In the genomic region with DNA sequence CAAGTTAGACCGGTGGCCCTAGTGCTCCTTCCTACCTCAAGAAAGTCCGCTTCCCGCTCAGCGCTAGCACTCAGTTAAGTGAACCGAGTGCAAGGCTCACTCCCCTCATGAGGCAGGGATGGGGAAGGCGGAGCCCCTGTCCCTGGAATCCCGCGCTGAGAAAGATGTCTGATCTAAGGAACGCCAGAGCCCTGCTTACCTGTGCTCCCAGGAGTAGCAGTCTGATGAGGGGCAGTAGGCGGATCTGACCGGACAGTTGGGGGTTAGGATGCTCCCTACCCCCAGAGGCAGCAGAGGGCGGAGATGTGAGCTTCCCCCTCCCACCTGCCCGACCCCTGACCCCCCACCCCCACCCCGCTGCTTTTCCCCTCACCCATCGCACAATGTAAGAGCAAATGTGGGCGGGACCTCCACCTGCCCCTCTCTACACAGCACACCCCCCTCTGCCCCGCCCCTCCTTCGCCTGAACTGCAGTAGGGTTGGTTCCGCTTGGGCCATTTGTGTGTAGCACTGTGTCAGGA, we compare ENCODE assay signal across 26 mouse cellular contexts. TPM values are rescaled to one million over a fixed set of nuclear protein-coding genes. Genes with fewer than 3 reads are reported as not detected.
DNase-seq lines count a peak whose midpoint lies in the region; ATAC-seq lines count a peak whose summit lies in the region.
"Had no signal": no experiment of that assay in that cellular context is flagged by ENCODE, and none has a peak within 500 bp of the region (broad histone marks: within the 10 kb centered on the region; RNA-seq: fewer than 3 reads in every experiment).

Gene Eras, minus strand, starts transcription at position 338 of the 521 bp plus-strand sequence.

- H3K4me1 ChIP-seq in forebrain, embryonic 11.5 days (replicated peaks; ENCODE audit: control insufficient read depth, insufficient read depth, low read length) = no peaks in the 10 kb centered on the region
- H3K4me1 ChIP-seq in forebrain, embryonic 15.5 days = no peaks in the 10 kb centered on the region
- peaks cover under 1% of the 10 kb centered on the region for H3K4me1 ChIP-seq in hindbrain, embryonic 13.5 days (replicated peaks)
- 0 out of 2 replicates have a peak, but pooled peaks cover 2% of the 10 kb centered on the region for H3K4me1 ChIP-seq in hindbrain, embryonic 14.5 days (replicated peaks; ENCODE audit: control insufficient read depth, insufficient read depth, low read length)
- peaks cover under 1% of the 10 kb centered on the region; the same call in 1 of the 2 replicates for H3K4me1 ChIP-seq in neural tube, embryonic 13.5 days (replicated peaks)
- H3K4me1 ChIP-seq: embryonic facial prominence, embryonic 15.5 days; forebrain, embryonic 13.5 days; limb, embryonic 10.5 days; liver, embryonic 12.5 days; lung, embryonic 15.5 days; stomach, embryonic 15.5 days had no signal

- H3K9me3 ChIP-seq in forebrain, embryonic 11.5 days (ENCODE audit: control insufficient read depth, low read length) = no peaks in the 10 kb centered on the region
- H3K9me3 ChIP-seq in forebrain, embryonic 15.5 days = no peaks in the 10 kb centered on the region
- no peaks in the 10 kb centered on the region; the same call in 1 of the 2 replicates for H3K9me3 ChIP-seq in hindbrain, embryonic 13.5 days
- no peaks in the 10 kb centered on the region for H3K9me3 ChIP-seq in hindbrain, embryonic 14.5 days (ENCODE audit: control insufficient read depth, low read length)
- no peaks in the 10 kb centered on the region for H3K9me3 ChIP-seq in neural tube, embryonic 13.5 days
- H3K9me3 ChIP-seq: embryonic facial prominence, embryonic 15.5 days; forebrain, embryonic 13.5 days; liver, embryonic 12.5 days; lung, embryonic 15.5 days; stomach, embryonic 15.5 days had no signal

- 18% methylated on average over 17 of the region's 19 CpGs for WGBS in forebrain, embryonic 11.5 days
- WGBS in forebrain, embryonic 15.5 days = 25% methylated on average over 19 of the region's 19 CpGs
- WGBS in hindbrain, embryonic 13.5 days = 23% methylated on average over 19 of the region's 19 CpGs
- 12% methylated on average over 18 of the region's 19 CpGs for WGBS in hindbrain, embryonic 14.5 days
- 22% methylated on average over 18 of the region's 19 CpGs for WGBS in neural tube, embryonic 13.5 days

- peaks cover 4% of the 10 kb centered on the region; the same call in 1 of the 2 replicates for H3K27me3 ChIP-seq in forebrain, embryonic 11.5 days (ENCODE audit: control insufficient read depth, insufficient read depth, low read length)
- no peaks in the 10 kb centered on the region for H3K27me3 ChIP-seq in forebrain, embryonic 15.5 days
- peaks cover 38% of the 10 kb centered on the region for H3K27me3 ChIP-seq in hindbrain, embryonic 13.5 days
- H3K27me3 ChIP-seq in hindbrain, embryonic 14.5 days (ENCODE audit: control insufficient read depth, insufficient read depth, low read length) = 0 out of 2 replicates have a peak, but pooled peaks cover 13% of the 10 kb centered on the region
- H3K27me3 ChIP-seq in neural tube, embryonic 13.5 days = peaks cover 49% of the 10 kb centered on the region
- H3K27me3 ChIP-seq: CH12.LX had no signal

- DNase-seq in forebrain, embryonic 11.5 days (ENCODE audit: low spot score) = no peak
- no peak for DNase-seq in hindbrain, embryonic 14.5 days (ENCODE audit: low spot score)
- no peak for DNase-seq in neural tube, embryonic 10.5 days (ENCODE audit: extremely low spot score, low spot score)
- no peak for DNase-seq in left cerebral cortex, postnatal 4 days
- no peak for DNase-seq in frontal cortex, adult 2 months (ENCODE audit: extremely low spot score in 1 of 2, low spot score in 1 of 2)
- DNase-seq: cerebellum, adult 2 months; gastrocnemius, adult 2 months; heart, adult 11 months; kidney, postnatal 36 days; right cerebral cortex, adult 18-20 months; spleen, adult 18-20 months; thymus, postnatal 36 days had no signal

- intact Hi-C loops in left cerebral cortex, postnatal 4 days (cut with DNase I) = no loop called here

- no peak within 1 kb of the TSS for H3K4me3 ChIP-seq in forebrain, embryonic 11.5 days (ENCODE audit: low read depth, low read length)
- no peak within 1 kb of the TSS for H3K4me3 ChIP-seq in forebrain, embryonic 15.5 days
- no peak within 1 kb of the TSS for H3K4me3 ChIP-seq in hindbrain, embryonic 13.5 days
- H3K4me3 ChIP-seq in hindbrain, embryonic 14.5 days (replicated peaks; ENCODE audit: low read length) = no peak within 1 kb of the TSS
- H3K4me3 ChIP-seq in neural tube, embryonic 13.5 days = no peak within 1 kb of the TSS
- H3K4me3 ChIP-seq: embryonic facial prominence, embryonic 15.5 days; forebrain, embryonic 13.5 days; gastrocnemius, adult 2 months; limb, embryonic 10.5 days; liver, embryonic 12.5 days; lung, embryonic 15.5 days; stomach, embryonic 15.5 days had no signal

- no peak within 1 kb of the TSS for H3K9ac ChIP-seq in forebrain, embryonic 11.5 days (ENCODE audit: low read length)
- no peak within 1 kb of the TSS for H3K9ac ChIP-seq in forebrain, embryonic 15.5 days (replicated peaks)
- no peak within 1 kb of the TSS for H3K9ac ChIP-seq in hindbrain, embryonic 13.5 days
- H3K9ac ChIP-seq in hindbrain, embryonic 14.5 days = no peak within 1 kb of the TSS
- no peak within 1 kb of the TSS for H3K9ac ChIP-seq in neural tube, embryonic 13.5 days
- H3K9ac ChIP-seq: embryonic facial prominence, embryonic 15.5 days; forebrain, embryonic 13.5 days; liver, embryonic 12.5 days; lung, embryonic 15.5 days; stomach, embryonic 15.5 days had no signal

- no peaks in the 10 kb centered on the region for H3K36me3 ChIP-seq in forebrain, embryonic 11.5 days (ENCODE audit: control insufficient read depth, insufficient read depth, low read length)
- H3K36me3 ChIP-seq in forebrain, embryonic 15.5 days = peaks cover 8% of the 10 kb centered on the region; the same call in 1 of the 2 replicates
- H3K36me3 ChIP-seq in hindbrain, embryonic 13.5 days = peaks cover 44% of the 10 kb centered on the region
- H3K36me3 ChIP-seq in hindbrain, embryonic 14.5 days (replicated peaks; ENCODE audit: control insufficient read depth, insufficient read depth) = peaks cover 27% of the 10 kb centered on the region
- H3K36me3 ChIP-seq in neural tube, embryonic 13.5 days = peaks cover 36% of the 10 kb centered on the region
- H3K36me3 ChIP-seq: stomach, embryonic 15.5 days had no signal

- ATAC-seq in forebrain, embryonic 11.5 days (replicated peaks; ENCODE audit: low FRiP score) = no peak
- no peak for ATAC-seq in forebrain, embryonic 15.5 days (replicated peaks)
- 0 out of 2 replicates have a peak, but pooled peaks have one; percentile 26 for ATAC-seq in hindbrain, embryonic 13.5 days (ENCODE audit: low FRiP score)
- no peak for ATAC-seq in hindbrain, embryonic 14.5 days (ENCODE audit: low FRiP score)
- ATAC-seq in neural tube, embryonic 13.5 days (ENCODE audit: low read depth) = 0 out of 2 replicates have a peak, but pooled peaks have one; percentile 28
- ATAC-seq: forebrain, embryonic 13.5 days; inflammation-experienced regulatory T-cells, adult 6 months; liver, embryonic 12.5 days had no signal

- H3K4me2 ChIP-seq in forebrain, embryonic 11.5 days (ENCODE audit: low read depth, low read length, severe bottlenecking) = 0 out of 2 replicates have a peak within 1 kb of the TSS, but pooled peaks have one; percentile 11
- no peak within 1 kb of the TSS for H3K4me2 ChIP-seq in forebrain, embryonic 15.5 days (replicated peaks)
- H3K4me2 ChIP-seq in hindbrain, embryonic 13.5 days = no peak within 1 kb of the TSS
- H3K4me2 ChIP-seq in hindbrain, embryonic 14.5 days (replicated peaks) = no peak within 1 kb of the TSS
- no peak within 1 kb of the TSS for H3K4me2 ChIP-seq in neural tube, embryonic 13.5 days
- H3K4me2 ChIP-seq: embryonic facial prominence, embryonic 15.5 days; forebrain, embryonic 13.5 days; liver, embryonic 12.5 days; lung, embryonic 15.5 days; stomach, embryonic 15.5 days had no signal

- no peak within 1 kb of the TSS for H3K27ac ChIP-seq in forebrain, embryonic 11.5 days (ENCODE audit: low read depth, low read length)
- no peak within 1 kb of the TSS for H3K27ac ChIP-seq in forebrain, embryonic 15.5 days (replicated peaks)
- H3K27ac ChIP-seq in hindbrain, embryonic 13.5 days = no peak within 1 kb of the TSS
- no peak within 1 kb of the TSS for H3K27ac ChIP-seq in hindbrain, embryonic 14.5 days
- no peak within 1 kb of the TSS for H3K27ac ChIP-seq in neural tube, embryonic 13.5 days (replicated peaks)
- H3K27ac ChIP-seq: embryonic facial prominence, embryonic 15.5 days; forebrain, embryonic 13.5 days; gastrocnemius, adult 2 months; limb, embryonic 10.5 days; liver, embryonic 12.5 days; lung, embryonic 15.5 days; stomach, embryonic 15.5 days had no signal

RNA-seq across cellular contexts. Expression of gene Eras, which starts in this region (rescaled TPM):
- polyA plus RNA-seq in forebrain, embryonic 11.5 days (2014; fragmentation: Nextera tagmentation; extraction: Ambion mirVana) = not detected in 2 replicates
- not detected in 2 replicates for polyA plus RNA-seq in forebrain, embryonic 15.5 days (2015; fragmentation: Nextera tagmentation; extraction: Ambion mirVana)
- 0.16 TPM in 1 of 2 replicates, not detected in the other for polyA plus RNA-seq in hindbrain, embryonic 13.5 days (2015; fragmentation: Nextera tagmentation; extraction: Ambion mirVana)
- not detected in 2 replicates for polyA plus RNA-seq in hindbrain, embryonic 14.5 days (2014; fragmentation: Nextera tagmentation; extraction: Ambion mirVana)
- 0.24 TPM in 1 of 2 replicates, not detected in the other for polyA plus RNA-seq in neural tube, embryonic 13.5 days (2015; fragmentation: Nextera tagmentation; extraction: Ambion mirVana)
- not detected for total RNA-seq in left cerebral cortex, postnatal 4 days (2021)
- 0.10 TPM in 1 of 2 replicates, not detected in the other for polyA plus RNA-seq in frontal cortex, adult 2 months (2012; rRNA removed)
- total RNA-seq: adrenal gland, adult 18-20 months; CH12.LX; gastrocnemius, adult 2 months; layer of hippocampus, postnatal 14 days had no signal
- polyA plus RNA-seq: brain, embryonic 14.5 days; cerebellum, adult 2 months; embryonic facial prominence, embryonic 15.5 days; forebrain, embryonic 13.5 days; inflammation-experienced regulatory T-cells, adult 6 months; limb, embryonic 10.5 days; liver, embryonic 12.5 days; lung, embryonic 15.5 days; stomach, embryonic 15.5 days had no signal

Comparison
In these comparisons a context has a peak if more than half of its experiments do, and no peak if none do; other contexts are left out.
1. Peak in ATAC-seq in hindbrain, embryonic 13.5 days; RNA of the gene not detected or under 1 TPM.
2. Peak in ATAC-seq in neural tube, embryonic 13.5 days; RNA of the gene not detected or under 1 TPM.